Mouse (Mus musculus): ENCODE measurements at regions not wholly inside any gene's neighbourhood (a gene's known extent, or its start where the extent isn't known, plus 50 kb on each side); places are given as distances from the start of the nearest gene placed in this dataset.
A peak's percentile ranks its signal among the peaks of the same experiment; 100 is the strongest.
"Not testable (repeated sequence)": the region's sequence is repeated elsewhere in the genome, so short reads cannot be mapped to it uniquely, and the experiment has no call there.

- peak; percentile 58 for DNase-seq
Observed at GRCm38 (mm10) chr10:86636953-86637376, 68.3 kb downstream of the Hsp90b1 start.

DNA sequence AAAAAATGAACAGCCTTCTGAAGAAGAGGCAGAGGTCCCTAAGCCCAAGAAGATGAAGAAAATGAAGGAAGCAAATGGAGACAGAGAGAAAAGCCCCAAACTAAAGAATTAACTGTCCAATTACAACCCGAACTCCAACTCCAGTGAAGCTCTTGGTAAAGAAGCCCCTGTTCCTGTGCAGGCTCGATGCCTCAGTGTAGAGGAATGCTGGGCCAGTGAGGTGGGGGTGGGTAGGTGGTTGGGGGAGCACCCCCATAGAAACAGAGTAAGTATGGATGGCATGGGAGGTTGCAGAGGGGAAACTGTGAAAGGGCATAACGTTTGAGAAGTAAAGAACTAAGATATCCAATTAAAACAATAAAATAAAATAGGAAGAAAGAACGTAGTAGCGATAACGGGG, 68.8 kb downstream of the Hsp90b1 start:
- DNase-seq, result not testable (repeated sequence)

GRCm38 (mm10) chr10:86626734-86627133, 78.6 kb downstream of the Hsp90b1 start:
- DNase-seq, result not testable (repeated sequence)

GRCm38 (mm10) chr10:86617958-86618664, 87.2 kb downstream of the Hsp90b1 start:
- DNase-seq, result not testable (repeated sequence)

DNA sequence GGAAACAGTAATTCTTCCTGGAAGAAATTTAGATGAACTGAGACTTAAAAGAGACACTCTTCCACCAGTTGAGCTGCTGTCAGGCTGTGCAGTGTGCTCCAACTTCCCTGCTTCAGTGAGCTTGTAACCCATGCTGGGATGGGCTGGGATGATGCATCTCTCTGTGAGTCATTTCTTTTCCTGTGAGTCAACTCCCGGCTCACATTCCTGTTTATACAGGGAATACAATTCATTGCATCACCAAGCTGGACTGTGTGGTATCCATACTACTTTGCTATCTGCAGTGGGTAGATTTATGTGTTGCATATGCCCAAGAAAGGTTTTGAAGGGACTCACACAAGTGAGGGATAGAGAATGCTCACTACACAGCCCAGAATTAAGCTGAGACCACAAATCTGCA, 93.0 kb downstream of the Hsp90b1 start:
- DNase-seq, result not testable (repeated sequence)

GRCm38 (mm10) chr10:86610027-86610426, 95.3 kb downstream of the Hsp90b1 start:
- DNase-seq, result not testable (repeated sequence)

DNA sequence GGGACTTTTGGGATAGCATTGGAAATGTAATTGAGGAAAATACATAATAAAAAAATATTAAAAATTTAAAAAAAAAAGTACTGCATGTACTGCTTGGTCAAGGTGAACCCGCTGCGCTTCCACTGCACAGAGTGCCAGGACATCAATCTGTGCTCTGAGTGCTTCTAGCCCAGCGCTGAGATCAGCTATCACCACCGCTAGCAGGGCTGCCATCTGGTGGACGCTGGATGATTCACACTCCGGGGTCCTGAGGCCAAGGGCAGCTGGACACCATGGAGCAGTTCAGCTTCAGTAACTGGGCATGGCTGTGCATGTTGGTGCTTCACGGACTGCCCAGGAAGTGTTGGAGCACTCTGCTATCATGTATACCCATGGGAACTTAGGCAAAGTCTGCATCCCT, 102.1 kb upstream of the Syn3 start:
- DNase-seq, result not testable (repeated sequence)

- DNase-seq, result not testable (repeated sequence)
Observed at GRCm38 (mm10) chr10:86599991-86600390, 101.3 kb upstream of the Syn3 start.

DNA sequence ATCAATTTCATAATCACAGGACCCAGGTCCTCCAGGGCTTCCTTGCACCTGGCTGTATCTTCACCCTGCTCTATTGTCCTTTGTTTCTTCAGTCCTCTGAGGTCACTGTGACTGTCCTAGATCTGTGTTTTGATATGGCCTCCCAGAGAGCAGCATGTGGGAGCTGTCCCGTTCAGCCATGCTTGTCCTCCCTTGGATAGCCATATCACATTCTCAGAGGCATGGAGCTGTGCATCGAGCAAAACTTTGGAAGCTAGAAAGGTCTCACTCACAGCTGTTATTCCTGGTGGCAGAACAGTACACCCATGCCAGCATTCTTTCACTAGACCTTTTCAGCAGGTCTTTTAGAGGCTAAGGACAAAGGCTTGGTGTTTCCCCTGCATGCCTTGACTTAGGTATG, 91.5 kb upstream of the Syn3 start:
- not testable (repeated sequence) for DNase-seq

GRCm38 (mm10) chr10:86566875-86567274, 68.2 kb upstream of the Syn3 start:
- not testable (repeated sequence) for DNase-seq

DNA sequence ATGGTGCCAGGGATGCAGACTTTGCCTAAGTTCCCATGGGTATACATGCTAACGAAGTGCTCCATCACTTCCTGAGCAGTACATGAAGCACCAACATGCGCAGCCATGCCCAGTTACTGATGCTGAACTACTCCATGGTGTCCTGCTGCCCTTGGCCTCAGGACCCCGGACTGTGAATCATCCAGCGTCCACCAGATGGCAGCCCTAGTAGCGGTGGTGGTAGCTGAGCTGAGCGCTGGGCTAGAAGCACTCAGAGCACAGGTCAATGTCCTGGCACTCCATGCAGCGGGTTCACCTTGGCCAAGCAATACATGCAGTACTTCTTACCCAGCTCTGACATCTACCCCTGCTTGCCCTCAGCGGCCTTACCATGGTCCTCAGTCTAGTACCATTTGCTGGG, 57.1 kb upstream of the Syn3 start:
- DNase-seq, result no peak
